In genomic region chr9:56882283-56882682, GRCm38 (mm10) we compare ENCODE assay signal across 11 mouse cellular contexts. TPM values are rescaled to one million over a fixed set of nuclear protein-coding genes. Genes with fewer than 3 reads are reported as not detected.
DNase-seq lines count a peak whose midpoint lies in the region; ATAC-seq and TF ChIP-seq lines count a peak whose summit lies in the region.
"Had no signal": no experiment of that assay in that cellular context is flagged by ENCODE, and none has a peak within 500 bp of the region (broad histone marks: within the 10 kb centered on the region; RNA-seq: fewer than 3 reads in every experiment).

No protein-coding gene starts in this region.

- H3K27me3 ChIP-seq in heart, postnatal 0 days (ENCODE audit: control insufficient read depth, insufficient read depth, low read length), result no peaks in the 10 kb centered on the region
- H3K27me3 ChIP-seq in heart, embryonic 11.5 days (ENCODE audit: control insufficient read depth, insufficient read depth, low read length), result no peaks in the 10 kb centered on the region
- no peaks in the 10 kb centered on the region; the same call in none of the 2 replicates for H3K27me3 ChIP-seq in neural tube, embryonic 13.5 days
- no peaks in the 10 kb centered on the region for H3K27me3 ChIP-seq in intestine, embryonic 16.5 days (replicated peaks; ENCODE audit: control insufficient read depth, insufficient read depth, low read length)
- H3K27me3 ChIP-seq: liver, embryonic 13.5 days had no signal

- 44% methylated on average over 4 of the region's 4 CpGs for WGBS in heart, postnatal 0 days
- 61% methylated on average over 4 of the region's 4 CpGs for WGBS in heart, embryonic 11.5 days (ENCODE audit: insufficient replicate concordance)
- WGBS in neural tube, embryonic 13.5 days, result 60% methylated on average over 4 of the region's 4 CpGs
- WGBS in intestine, embryonic 16.5 days, result 67% methylated on average over 4 of the region's 4 CpGs

- no peak overlapping the region for H3K9ac ChIP-seq in heart, postnatal 0 days (replicated peaks; ENCODE audit: low read depth, low read length)
- no peak overlapping the region for H3K9ac ChIP-seq in heart, embryonic 11.5 days (ENCODE audit: low read depth, low read length)
- peak overlapping the region; percentile 1; the same call in 1 of the 2 replicates for H3K9ac ChIP-seq in neural tube, embryonic 13.5 days
- no peak overlapping the region for H3K9ac ChIP-seq in intestine, embryonic 16.5 days (ENCODE audit: low read depth, low read length)
- H3K9ac ChIP-seq: liver, embryonic 13.5 days had no signal

- H3K36me3 ChIP-seq in heart, postnatal 0 days (replicated peaks; ENCODE audit: control insufficient read depth, insufficient read depth, low read length), result peaks cover 33% of the 10 kb centered on the region
- H3K36me3 ChIP-seq in heart, embryonic 11.5 days (ENCODE audit: control insufficient read depth, insufficient read depth, low read length), result peaks cover 4% of the 10 kb centered on the region; the same call in 1 of the 2 replicates
- H3K36me3 ChIP-seq in neural tube, embryonic 13.5 days, result no peaks in the 10 kb centered on the region
- H3K36me3 ChIP-seq in intestine, embryonic 16.5 days (ENCODE audit: control insufficient read depth, insufficient read depth, low read length), result 0 out of 2 replicates have a peak, but pooled peaks cover 3% of the 10 kb centered on the region
- H3K36me3 ChIP-seq: liver, embryonic 13.5 days had no signal

- TF ChIP-seq CTCF in heart, postnatal 0 days (IDR thresholded peaks at IDR 0.05; ENCODE audit: low read depth), result no peak

- no peak for TF ChIP-seq EP300 in heart, postnatal 0 days (IDR thresholded peaks at IDR 0.05; ENCODE audit: low read depth)

- no peaks in the 10 kb centered on the region for H3K4me1 ChIP-seq in heart, postnatal 0 days (ENCODE audit: control insufficient read depth, insufficient read depth)
- H3K4me1 ChIP-seq in heart, embryonic 11.5 days (ENCODE audit: control insufficient read depth, insufficient read depth, low read length), result peaks cover 8% of the 10 kb centered on the region; the same call in 1 of the 2 replicates
- peaks cover 17% of the 10 kb centered on the region for H3K4me1 ChIP-seq in neural tube, embryonic 13.5 days (replicated peaks)
- H3K4me1 ChIP-seq in intestine, embryonic 16.5 days (ENCODE audit: control insufficient read depth, insufficient read depth, low read length), result peaks cover 34% of the 10 kb centered on the region
- H3K4me1 ChIP-seq: liver, embryonic 13.5 days; megakaryocyte, embryonic 14.5 days had no signal

- no peak overlapping the region for H3K4me2 ChIP-seq in heart, postnatal 0 days (ENCODE audit: low read depth, low read length)
- H3K4me2 ChIP-seq in heart, embryonic 11.5 days, result no peak overlapping the region
- no peak overlapping the region for H3K4me2 ChIP-seq in neural tube, embryonic 13.5 days
- no peak overlapping the region for H3K4me2 ChIP-seq in intestine, embryonic 16.5 days (ENCODE audit: low read depth, low read length)
- H3K4me2 ChIP-seq: liver, embryonic 13.5 days had no signal

- ATAC-seq in heart, postnatal 0 days (ENCODE audit: insufficient read depth, low read depth), result no peak
- ATAC-seq in heart, embryonic 11.5 days (replicated peaks; ENCODE audit: insufficient number of reproducible peaks, low FRiP score, low TSS enrichment), result no peak
- no peak for ATAC-seq in neural tube, embryonic 13.5 days (ENCODE audit: low read depth)
- ATAC-seq in intestine, embryonic 16.5 days, result no peak
- ATAC-seq in megakaryocyte-erythroid progenitor cell, adult 5-6 weeks (replicated peaks; ENCODE audit: low FRiP score, low TSS enrichment, poor library complexity, severe bottlenecking), result no peak

- H3K4me3 ChIP-seq in heart, postnatal 0 days (ENCODE audit: low read depth, low read length), result no peak overlapping the region
- no peak overlapping the region for H3K4me3 ChIP-seq in heart, embryonic 11.5 days (ENCODE audit: low read depth, low read length)
- H3K4me3 ChIP-seq in neural tube, embryonic 13.5 days, result no peak overlapping the region
- no peak overlapping the region for H3K4me3 ChIP-seq in intestine, embryonic 16.5 days (ENCODE audit: low read length)
- H3K4me3 ChIP-seq: liver, embryonic 13.5 days; megakaryocyte, embryonic 14.5 days had no signal

- peak overlapping the region; percentile 40; the same call in 1 of the 2 replicates for H3K27ac ChIP-seq in heart, postnatal 0 days (ENCODE audit: low read depth)
- H3K27ac ChIP-seq in heart, embryonic 11.5 days (ENCODE audit: low read depth, low read length), result no peak overlapping the region
- H3K27ac ChIP-seq in neural tube, embryonic 13.5 days (replicated peaks), result peak overlapping the region; percentile 38; the same call in 1 of the 2 replicates
- peak overlapping the region; percentile 71 for H3K27ac ChIP-seq in intestine, embryonic 16.5 days (ENCODE audit: low read length)
- H3K27ac ChIP-seq: liver, embryonic 13.5 days had no signal

- no peaks in the 10 kb centered on the region for H3K9me3 ChIP-seq in heart, postnatal 0 days (replicated peaks; ENCODE audit: control insufficient read depth, low read length)
- no peaks in the 10 kb centered on the region for H3K9me3 ChIP-seq in heart, embryonic 11.5 days (replicated peaks; ENCODE audit: control insufficient read depth, low read length)
- H3K9me3 ChIP-seq in neural tube, embryonic 13.5 days, result no peaks in the 10 kb centered on the region
- H3K9me3 ChIP-seq in intestine, embryonic 16.5 days (ENCODE audit: control insufficient read depth, low read length), result no peaks in the 10 kb centered on the region
- H3K9me3 ChIP-seq: liver, embryonic 13.5 days; megakaryocyte, embryonic 14.5 days had no signal

- no peak for DNase-seq in heart, postnatal 0 days (ENCODE audit: low spot score)
- no peak for DNase-seq in neural tube, embryonic 10.5 days (ENCODE audit: extremely low spot score, low spot score)
- DNase-seq in lung, adult 18-20 months, result no peak
- DNase-seq: cerebellum, postnatal 25 days; liver, embryonic 13.5 days; thymus, postnatal 25 days had no signal

RNA-seq across cellular contexts. Expression of gene Cspg4, which starts 17.4 kb away (rescaled TPM):
- total RNA-seq in heart, postnatal 0 days (2014; rRNA removed; ENCODE audit: low replicate concordance), result 62.4 and 93.5 TPM in 2 replicates
- 14.4 and 17.4 TPM in 2 replicates for polyA plus RNA-seq in heart, postnatal 0 days (2015; fragmentation: Nextera tagmentation; extraction: Ambion mirVana)
- 18.6 and 22.0 TPM in 2 replicates for polyA plus RNA-seq in heart, embryonic 11.5 days (2014; fragmentation: Nextera tagmentation; extraction: Ambion mirVana)
- 6.0 and 6.5 TPM in 2 replicates for polyA plus RNA-seq in neural tube, embryonic 13.5 days (2015; fragmentation: Nextera tagmentation; extraction: Ambion mirVana)
- 17.4 and 18.2 TPM in 2 replicates for polyA plus RNA-seq in intestine, embryonic 16.5 days (2015; fragmentation: Nextera tagmentation; extraction: Ambion mirVana)
- not detected in 2 replicates for total RNA-seq in megakaryocyte-erythroid progenitor cell, adult 5-6 weeks (2014; fragmentation: Nextera tagmentation)
- not detected in 2 replicates for total RNA-seq in megakaryocyte-erythroid progenitor cell, adult 5-6 weeks (2017)

RNA-seq across cellular contexts. Expression of gene Odf3l1, which starts 17.8 kb away (rescaled TPM):
- total RNA-seq in heart, postnatal 0 days (2014; rRNA removed; ENCODE audit: low replicate concordance), result not detected in 2 replicates
- polyA plus RNA-seq in heart, postnatal 0 days (2015; fragmentation: Nextera tagmentation; extraction: Ambion mirVana), result 0.12 and 0.36 TPM in 2 replicates
- 0.82 and 0.87 TPM in 2 replicates for polyA plus RNA-seq in heart, embryonic 11.5 days (2014; fragmentation: Nextera tagmentation; extraction: Ambion mirVana)
- 0.28 TPM in 1 of 2 replicates, not detected in the other for polyA plus RNA-seq in neural tube, embryonic 13.5 days (2015; fragmentation: Nextera tagmentation; extraction: Ambion mirVana)
- polyA plus RNA-seq in intestine, embryonic 16.5 days (2015; fragmentation: Nextera tagmentation; extraction: Ambion mirVana), result 1.4 and 1.5 TPM in 2 replicates
- total RNA-seq in megakaryocyte-erythroid progenitor cell, adult 5-6 weeks (2014; fragmentation: Nextera tagmentation), result not detected in 2 replicates
- total RNA-seq in megakaryocyte-erythroid progenitor cell, adult 5-6 weeks (2017), result not detected in 2 replicates
- polyA plus RNA-seq: liver, embryonic 13.5 days had no signal

RNA-seq across cellular contexts. Expression of gene Snx33, which starts 45.9 kb away (rescaled TPM):
- total RNA-seq in heart, postnatal 0 days (2014; rRNA removed; ENCODE audit: low replicate concordance), result 11.4 and 13.5 TPM in 2 replicates
- polyA plus RNA-seq in heart, postnatal 0 days (2015; fragmentation: Nextera tagmentation; extraction: Ambion mirVana), result 4.4 and 5.2 TPM in 2 replicates
- 4.5 and 5.2 TPM in 2 replicates for polyA plus RNA-seq in heart, embryonic 11.5 days (2014; fragmentation: Nextera tagmentation; extraction: Ambion mirVana)
- polyA plus RNA-seq in neural tube, embryonic 13.5 days (2015; fragmentation: Nextera tagmentation; extraction: Ambion mirVana), result 2.9 TPM in 2 replicates
- 4.8 and 5.2 TPM in 2 replicates for polyA plus RNA-seq in intestine, embryonic 16.5 days (2015; fragmentation: Nextera tagmentation; extraction: Ambion mirVana)
- total RNA-seq in megakaryocyte-erythroid progenitor cell, adult 5-6 weeks (2014; fragmentation: Nextera tagmentation), result 2.3 and 2.8 TPM in 2 replicates
- 1.9 and 3.4 TPM in 2 replicates for total RNA-seq in megakaryocyte-erythroid progenitor cell, adult 5-6 weeks (2017)

RNA-seq across cellular contexts. Expression of gene Imp3, which starts 55.0 kb away (rescaled TPM):
- 178 and 179 TPM in 2 replicates for total RNA-seq in heart, postnatal 0 days (2014; rRNA removed; ENCODE audit: low replicate concordance)
- 58.1 and 63.1 TPM in 2 replicates for polyA plus RNA-seq in heart, postnatal 0 days (2015; fragmentation: Nextera tagmentation; extraction: Ambion mirVana)
- polyA plus RNA-seq in heart, embryonic 11.5 days (2014; fragmentation: Nextera tagmentation; extraction: Ambion mirVana), result 65.6 and 66.0 TPM in 2 replicates
- polyA plus RNA-seq in neural tube, embryonic 13.5 days (2015; fragmentation: Nextera tagmentation; extraction: Ambion mirVana), result 80.2 and 85.5 TPM in 2 replicates
- polyA plus RNA-seq in intestine, embryonic 16.5 days (2015; fragmentation: Nextera tagmentation; extraction: Ambion mirVana), result 60.9 and 67.2 TPM in 2 replicates
- 118 and 148 TPM in 2 replicates for total RNA-seq in megakaryocyte-erythroid progenitor cell, adult 5-6 weeks (2014; fragmentation: Nextera tagmentation)
- total RNA-seq in megakaryocyte-erythroid progenitor cell, adult 5-6 weeks (2017), result 108 and 128 TPM in 2 replicates
